Mouse (Mus musculus) forelimb bud, embryonic 11.5 days (tissue): ENCODE measurements around the gene Zfp53.

Experiments
- DNase-seq: peaks from one replicate; pipeline ENCODE4 v3.0.0-alpha.2; 2012; ENCODE audit warnings: low read depth, low spot score

The Zfp53 gene

DNA sequence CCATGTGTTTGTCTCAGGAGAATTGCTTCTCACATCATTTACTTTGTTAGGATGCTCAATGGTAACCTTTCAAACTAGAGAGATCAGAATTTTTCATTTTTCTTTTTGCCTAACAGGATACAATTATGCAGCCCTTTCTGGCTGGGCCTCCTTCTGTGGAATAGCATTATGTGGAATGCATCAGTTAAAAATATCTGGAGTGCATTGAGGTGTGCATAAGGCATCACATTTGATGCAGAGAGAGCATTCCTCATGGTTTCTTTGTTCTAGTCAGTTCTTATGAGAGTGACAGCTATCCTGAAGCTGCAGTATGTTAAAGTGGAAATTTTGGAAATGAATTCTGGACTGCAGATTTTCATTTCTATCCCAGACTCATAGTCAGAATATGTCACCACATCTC lies 37.5 kb downstream of the Zfp53 start:
- DNase-seq: no peak

DNA sequence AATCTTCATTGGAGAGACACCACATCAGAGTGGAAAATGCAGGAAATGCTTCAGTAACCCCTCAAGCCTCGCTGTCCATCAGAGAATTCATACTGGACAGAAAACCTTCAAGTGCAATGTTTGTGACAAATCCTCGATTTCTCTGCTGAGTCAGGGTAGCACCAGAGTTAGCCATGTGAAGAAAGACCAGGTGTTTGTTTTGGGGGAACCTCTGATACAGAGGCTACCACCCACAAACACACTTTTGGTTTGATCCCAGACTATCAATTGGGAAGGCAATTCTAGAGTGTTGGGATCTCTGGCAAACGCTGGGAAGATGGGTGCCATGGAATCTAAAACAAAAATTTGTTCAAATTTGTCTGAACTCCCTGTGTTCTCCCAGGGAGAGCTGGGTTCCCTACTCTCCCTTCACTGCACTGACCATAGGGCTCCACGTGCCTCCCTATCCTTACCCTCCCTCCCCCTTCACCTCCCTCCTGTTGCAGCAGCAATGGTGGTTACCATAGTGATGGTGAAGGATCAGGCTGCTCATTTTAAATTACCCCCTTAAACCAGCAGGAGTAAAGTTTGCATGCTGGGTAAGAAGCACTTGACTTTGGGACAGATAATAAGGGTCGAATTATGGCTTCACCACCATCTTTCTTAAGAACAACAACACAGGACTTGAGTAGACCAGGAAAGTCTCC lies 42.0 kb downstream of the Zfp53 start:
- no peak for DNase-seq

DNA sequence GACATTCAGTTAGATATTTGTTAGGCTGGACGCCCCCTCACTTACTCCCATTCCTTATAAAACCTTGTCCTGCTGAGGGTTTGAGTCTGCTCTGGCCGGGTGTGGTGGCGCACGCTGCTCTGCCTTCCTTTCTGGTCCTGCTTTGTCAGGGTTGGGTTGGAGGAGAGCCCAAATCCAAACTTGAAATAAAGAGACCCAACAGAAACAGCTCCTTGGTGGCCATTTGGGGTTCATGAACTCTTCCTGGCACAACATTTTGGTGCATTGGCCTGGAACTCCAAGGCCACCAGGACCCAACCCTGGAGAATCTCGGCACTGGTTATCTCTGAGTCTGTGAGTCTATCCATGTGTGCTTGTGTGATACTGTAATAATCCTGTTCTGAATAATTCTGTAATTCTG lies 42.8 kb downstream of the Zfp53 start:
- DNase-seq: no peak

DNA sequence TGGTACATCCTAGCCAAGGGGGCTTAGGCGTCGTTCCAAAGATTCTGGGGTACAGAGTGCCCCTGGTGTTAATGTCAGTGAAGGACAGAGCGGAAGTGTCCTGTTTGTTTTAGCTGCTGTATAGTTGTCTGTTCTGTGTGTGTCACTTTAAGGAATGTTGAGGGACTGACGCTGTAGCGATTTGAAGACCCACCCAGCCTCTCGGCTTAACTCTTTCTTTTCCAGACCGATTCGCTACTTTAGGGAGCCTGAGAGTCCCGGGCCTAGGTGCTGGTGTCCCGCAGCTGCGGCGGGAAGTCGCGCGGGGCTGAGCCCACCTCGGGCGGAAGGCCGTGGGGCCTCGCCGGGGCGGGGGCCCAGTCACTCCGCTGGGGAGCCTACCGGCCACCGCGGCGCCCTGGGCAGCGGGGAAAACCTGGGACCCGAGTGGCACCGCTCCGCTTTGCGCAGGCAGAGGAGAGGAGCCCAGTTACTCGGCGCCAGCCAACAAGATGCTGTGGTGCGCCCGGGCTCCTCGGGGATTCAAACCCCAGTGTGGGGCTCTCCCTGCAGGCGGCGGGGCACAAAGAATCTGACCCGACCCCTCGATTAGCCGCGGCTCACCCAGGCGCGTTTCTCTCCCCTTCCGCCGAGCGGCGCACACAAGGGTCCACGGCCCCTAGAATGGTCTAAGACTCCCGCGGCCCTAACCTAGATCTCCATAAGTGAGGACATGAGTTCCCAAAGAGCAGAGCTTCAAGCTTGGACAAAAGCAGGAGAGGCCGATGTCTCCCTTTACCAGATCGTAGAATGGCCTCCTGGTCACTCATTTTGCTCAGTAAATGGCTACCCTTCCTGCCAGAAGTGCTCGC lies 43.5 kb downstream of the Zfp53 start:
- peak; percentile 75 for DNase-seq

DNA sequence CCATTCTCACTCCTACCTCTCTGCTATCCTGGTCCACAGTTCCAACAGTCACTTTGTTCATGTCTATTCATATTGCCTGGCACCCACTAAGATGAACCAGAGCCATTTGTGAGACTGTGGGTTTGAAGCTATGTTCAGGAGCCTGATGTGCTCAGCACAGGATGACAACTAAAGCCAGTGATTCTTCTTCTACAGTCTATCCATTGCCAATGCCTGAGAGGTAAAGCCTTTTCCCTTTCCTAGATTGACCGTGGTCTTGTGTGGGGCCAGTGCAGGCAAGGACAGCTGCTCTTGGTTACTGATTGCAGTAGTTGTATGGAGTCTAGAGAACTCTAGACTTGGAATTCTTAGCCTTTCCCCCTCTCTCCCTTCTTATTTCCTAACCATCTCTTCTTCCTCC lies 45.2 kb downstream of the Zfp53 start:
- DNase-seq: no peak

DNA sequence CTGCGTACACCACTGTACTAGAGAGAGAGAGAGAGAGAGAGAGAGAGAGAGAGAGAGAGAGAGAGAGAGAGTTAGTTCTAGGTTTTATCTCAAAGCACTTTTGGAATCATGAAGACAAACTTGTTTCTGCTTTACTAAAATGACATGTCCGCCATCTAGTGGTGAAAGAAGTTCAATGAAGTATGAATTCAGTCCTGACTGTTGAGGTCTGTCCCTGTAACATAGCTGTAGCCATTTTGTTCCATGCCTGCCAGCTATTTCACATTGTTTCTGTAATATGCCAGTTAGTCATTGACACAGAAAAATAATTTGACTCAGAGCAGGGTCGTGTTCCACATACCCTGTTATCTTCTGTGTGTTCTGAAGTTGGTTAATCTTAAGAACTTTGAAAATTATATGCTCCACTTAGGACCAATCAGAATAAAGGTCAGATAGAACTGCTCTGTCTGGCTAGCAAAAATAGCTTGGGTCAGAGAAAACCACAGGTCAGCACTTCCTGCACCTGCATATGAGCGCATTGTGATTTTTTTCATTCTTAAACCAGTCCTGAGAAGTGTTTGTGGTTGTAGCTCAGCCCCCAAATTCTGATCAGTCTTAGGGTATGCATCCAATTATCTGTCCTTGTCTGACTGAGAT lies 45.8 kb downstream of the Zfp53 start:
- peak; percentile 89 for DNase-seq

DNA sequence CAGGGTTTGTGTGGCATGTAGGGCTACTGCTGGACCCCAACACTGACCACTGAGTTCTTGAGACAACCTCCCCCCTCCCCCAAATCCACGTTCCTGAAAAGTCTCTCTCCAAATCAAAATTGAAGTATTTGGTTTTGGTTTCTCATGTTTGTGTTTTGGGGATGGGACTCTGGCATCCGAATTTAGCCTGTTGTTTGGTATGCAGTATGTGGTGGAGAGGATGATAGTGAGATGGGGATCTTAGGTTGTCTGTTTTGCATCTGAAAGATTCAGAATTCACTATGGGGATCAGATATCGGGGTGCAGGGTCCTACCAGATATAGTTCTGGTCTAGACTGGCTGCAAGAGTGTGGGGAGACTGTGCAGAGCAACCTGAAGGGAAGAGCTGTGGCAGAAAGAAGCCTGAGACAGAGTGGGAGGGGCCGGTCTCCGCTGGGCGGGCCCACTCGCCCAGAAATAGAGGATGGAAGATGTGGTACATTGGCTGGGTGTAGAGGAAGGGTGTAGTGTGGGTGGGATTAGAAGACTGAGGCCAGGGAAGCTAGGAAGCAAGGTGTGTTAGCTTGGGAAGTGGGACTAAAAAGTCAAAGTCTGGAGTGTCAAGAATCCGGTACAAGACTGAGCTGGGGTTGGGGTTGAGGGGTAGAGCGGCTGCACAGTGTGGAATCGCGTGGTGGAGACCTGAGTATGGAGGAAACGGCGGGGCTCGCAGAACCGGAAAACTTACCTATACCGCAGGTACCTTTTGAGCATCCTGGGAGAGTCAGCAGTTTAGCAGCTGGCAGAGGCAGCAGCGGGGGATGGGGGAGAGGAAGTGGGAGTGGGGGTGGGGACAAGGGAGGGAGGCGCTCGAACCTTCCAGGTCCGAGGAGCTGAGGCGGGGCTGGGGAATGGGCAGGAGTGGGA lies 46.6 kb downstream of the Zfp53 start, which contains the start of gene Zfp52:
Gene Zfp52, plus strand, starts transcription at position 444 of the 906 bp plus-strand sequence.
- peak; percentile 40 for DNase-seq

DNA sequence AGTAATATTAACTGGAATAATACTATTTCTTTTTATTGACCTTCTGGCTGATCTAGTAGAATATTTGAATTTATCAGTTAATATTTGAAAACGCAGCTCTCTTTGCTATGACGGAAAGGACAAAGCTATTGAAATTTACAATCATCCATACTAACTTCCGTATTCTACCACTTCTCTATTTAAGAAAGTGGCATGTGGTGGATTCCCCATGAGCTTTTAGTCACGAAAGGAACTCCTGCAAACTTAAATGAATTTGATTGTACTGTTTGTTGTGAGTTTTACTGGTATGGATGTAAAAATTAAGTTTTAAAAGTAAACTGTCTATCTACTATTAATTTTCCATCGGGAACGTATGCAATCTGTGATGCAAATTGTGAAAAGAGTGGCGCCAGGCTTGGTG lies 47.3 kb downstream of the Zfp53 start:
- no peak for DNase-seq

DNA sequence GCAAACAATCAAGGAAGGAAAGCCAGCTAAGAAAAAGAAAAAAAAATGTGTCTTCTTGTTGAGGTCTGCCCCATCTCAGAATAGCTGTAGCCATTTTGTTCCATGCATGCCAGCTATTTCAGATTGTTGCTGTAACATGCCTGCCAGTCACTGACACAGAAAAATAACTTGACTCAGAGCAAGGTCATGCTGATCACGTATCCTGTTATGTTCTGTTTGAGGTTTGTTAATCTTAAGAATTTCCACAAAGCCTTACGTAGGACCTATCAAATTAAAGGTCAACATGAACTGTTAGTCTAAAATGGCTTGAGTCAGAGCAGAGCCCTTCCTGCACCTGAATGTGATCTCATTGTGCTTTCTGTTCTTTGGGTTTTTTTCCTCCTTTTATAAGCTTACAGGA lies 47.9 kb downstream of the Zfp53 start:
- no peak for DNase-seq

DNA sequence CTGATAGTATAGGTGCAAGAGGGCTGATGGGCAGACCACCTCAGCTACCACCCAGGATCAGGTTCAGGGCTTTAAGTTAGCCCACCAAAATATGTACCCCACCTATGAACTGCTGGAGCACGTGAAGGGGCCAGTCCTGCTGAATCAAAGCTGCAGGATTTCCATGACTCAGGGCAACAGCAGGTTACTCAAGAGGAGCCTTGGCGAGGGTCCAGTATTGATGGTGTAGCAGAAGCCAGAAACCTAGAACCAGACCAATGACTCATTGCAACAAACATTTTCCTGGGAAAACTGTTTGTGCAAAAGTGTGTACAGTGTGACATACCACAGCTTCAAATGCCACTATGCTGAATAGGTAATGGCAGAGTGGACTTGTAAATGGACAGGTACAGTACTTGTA lies 69.0 kb downstream of the Zfp53 start:
- DNase-seq: no peak
